Mouse (Mus musculus): Measurements from ENCODE around the gene Vrk2. TPM values are rescaled to one million over a fixed set of nuclear protein-coding genes. Genes with fewer than 3 reads are reported as not detected.

Gene Vrk2
- total RNA-seq, 2 experiments from 2014 or later, result 1.9 to 3.3 TPM

- no peak for DNase-seq (ENCODE audit: low spot score in 2 of 2)
- intact Hi-C loops (cut with DNase I), result no loop called here
Measured at GRCm38 (mm10) chr11:26586367-26587183, 7.2 kb downstream of the Vrk2 start.

- intact Hi-C loops (cut with DNase I), result no loop called here
- no peak for DNase-seq (ENCODE audit: low spot score in 2 of 2)
Measured at GRCm38 (mm10) chr11:26585409-26586366, 8.1 kb downstream of the Vrk2 start.

DNA sequence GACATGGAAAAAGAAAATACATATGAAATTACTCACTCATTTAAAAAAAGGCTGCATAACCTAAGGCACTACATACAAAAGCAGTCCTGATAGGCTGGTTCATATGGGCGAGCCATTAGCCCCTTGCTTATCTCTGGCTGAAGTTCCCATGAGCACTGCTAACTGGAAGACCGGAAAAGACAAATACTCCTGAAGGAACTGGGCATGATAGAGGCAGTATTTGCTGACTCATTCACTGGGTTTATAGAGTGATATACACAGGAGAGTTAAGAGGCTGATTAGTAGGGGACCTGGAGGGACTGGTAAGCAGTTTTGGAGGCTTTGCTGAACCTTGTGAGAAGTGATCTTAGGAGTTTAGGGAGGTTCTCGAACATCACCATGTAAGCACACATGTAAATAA is 42.2 kb downstream of the Vrk2 start:
- no peak for DNase-seq (ENCODE audit: low spot score in 2 of 2)
- intact Hi-C loops (cut with DNase I), result no loop called here

DNA sequence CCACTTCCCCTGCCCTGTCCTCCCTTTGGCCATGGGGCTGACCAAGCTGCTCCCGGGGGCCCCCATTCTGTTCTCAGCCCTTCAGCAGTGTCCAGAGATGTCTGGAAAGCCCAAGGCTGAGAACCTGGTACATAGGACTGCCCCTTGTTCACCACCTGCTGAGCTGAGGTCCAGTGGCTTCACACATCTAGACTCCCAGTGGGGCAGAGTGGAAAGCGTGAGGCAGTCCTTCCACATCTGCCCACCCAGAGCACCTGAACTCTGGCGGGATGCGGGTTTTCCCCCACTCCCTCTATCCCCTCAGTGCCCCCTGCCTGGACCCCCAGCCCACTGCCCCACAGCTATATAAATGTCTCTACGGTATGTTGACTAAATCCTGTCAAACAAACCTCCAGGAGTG is 56.0 kb downstream of the Vrk2 start:
- no peak for DNase-seq (ENCODE audit: low spot score in 2 of 2)
- intact Hi-C loops (cut with DNase I), result no loop called here

DNA sequence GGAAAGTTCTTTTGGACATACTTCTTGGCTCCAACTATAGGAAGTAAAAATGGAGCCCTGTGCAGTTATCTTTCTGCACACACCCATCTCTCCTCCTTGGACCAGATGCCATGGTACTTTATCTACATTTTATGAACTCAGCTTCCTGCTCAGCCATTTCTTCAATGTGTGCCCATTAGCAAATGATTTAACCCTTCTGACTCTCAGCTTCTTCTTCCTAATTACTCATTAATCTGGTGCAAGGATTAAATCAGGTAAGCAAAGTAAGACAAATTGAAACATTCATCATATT is 60.0 kb downstream of the Vrk2 start:
- intact Hi-C loops (cut with DNase I), result no loop called here
- no peak for DNase-seq (ENCODE audit: low spot score in 2 of 2)

GRCm38 (mm10) chr11:26532994-26533827 is 60.6 kb downstream of the Vrk2 start:
- intact Hi-C loops (cut with DNase I), result no loop called here
- no peak for DNase-seq (ENCODE audit: low spot score in 2 of 2)

GRCm38 (mm10) chr11:26526861-26527260 is 66.9 kb downstream of the Vrk2 start:
- no peak for DNase-seq (ENCODE audit: low spot score in 2 of 2)
- intact Hi-C loops (cut with DNase I), result no loop called here

GRCm38 (mm10) chr11:26518991-26519390 is 74.8 kb downstream of the Vrk2 start:
- no peak for DNase-seq (ENCODE audit: low spot score in 2 of 2)
- intact Hi-C loops (cut with DNase I), result no loop called here

- DNase-seq (ENCODE audit: low spot score in 2 of 2), result no peak
- intact Hi-C loops (cut with DNase I), result no loop called here
Measured at GRCm38 (mm10) chr11:26516086-26516485, 77.7 kb downstream of the Vrk2 start.

DNA sequence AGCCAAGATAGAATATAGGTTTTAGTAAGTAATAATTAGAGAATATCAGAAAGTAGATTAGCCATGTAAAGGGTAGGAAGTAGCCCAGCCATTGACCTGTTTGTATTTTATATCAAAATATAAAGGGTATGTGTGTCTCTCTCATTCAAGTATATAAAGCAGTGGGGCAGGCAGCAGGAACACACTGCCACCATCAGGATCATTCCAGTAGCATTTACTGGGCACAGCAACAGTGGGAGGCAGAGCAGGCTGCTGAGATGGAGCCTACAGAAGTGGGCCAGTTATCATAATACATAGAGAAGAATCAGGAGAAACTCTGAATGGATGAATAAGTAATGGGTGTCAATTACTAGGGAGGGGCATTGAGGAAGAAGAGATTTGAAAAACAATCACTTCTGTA is 80.1 kb downstream of the Vrk2 start:
- DNase-seq (ENCODE audit: low spot score in 2 of 2), result no peak
- intact Hi-C loops (cut with DNase I), result no loop called here

- no peak for DNase-seq (ENCODE audit: low spot score in 2 of 2)
- intact Hi-C loops (cut with DNase I), result no loop called here
Measured at GRCm38 (mm10) chr11:26495951-26496350, 97.8 kb downstream of the Vrk2 start.

- intact Hi-C loops (cut with DNase I), result no loop called here
- peak; percentile 43 to 76 for DNase-seq (ENCODE audit: low spot score in 2 of 2)
Measured at GRCm38 (mm10) chr11:26489761-26490466, 103.9 kb downstream of the Vrk2 start.

DNA sequence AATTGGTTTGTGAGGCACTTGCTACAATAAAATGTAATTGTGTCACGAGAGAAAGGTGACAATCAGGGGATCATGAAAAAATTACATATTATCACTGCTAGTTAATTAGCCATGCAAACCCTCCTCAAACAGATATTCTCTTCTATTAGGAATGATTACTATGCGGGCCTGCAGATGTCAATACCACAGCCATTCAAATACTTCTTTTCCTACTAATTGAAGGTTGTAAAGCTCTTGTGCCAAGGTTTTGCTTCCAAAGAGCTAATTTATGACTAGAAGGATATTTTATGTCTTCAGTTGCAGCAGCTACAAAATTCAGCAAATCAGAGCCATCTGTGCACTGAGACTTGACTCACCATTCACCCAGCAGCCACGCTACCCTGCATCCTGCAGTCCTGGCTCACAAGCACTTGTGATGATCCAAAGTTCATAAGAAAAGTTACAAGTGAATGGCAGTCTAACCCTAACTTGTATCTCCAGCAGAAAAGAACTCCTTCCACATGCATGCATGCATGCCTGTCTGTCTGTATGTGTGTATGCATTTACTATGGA is 112.0 kb downstream of the Vrk2 start:
- intact Hi-C loops (cut with DNase I), result no loop called here
- DNase-seq (ENCODE audit: low spot score in 2 of 2), result no peak

GRCm38 (mm10) chr11:26477037-26477739 is 116.6 kb downstream of the Vrk2 start:
- intact Hi-C loops (cut with DNase I), result no loop called here
- no peak for DNase-seq (ENCODE audit: low spot score in 2 of 2)

DNA sequence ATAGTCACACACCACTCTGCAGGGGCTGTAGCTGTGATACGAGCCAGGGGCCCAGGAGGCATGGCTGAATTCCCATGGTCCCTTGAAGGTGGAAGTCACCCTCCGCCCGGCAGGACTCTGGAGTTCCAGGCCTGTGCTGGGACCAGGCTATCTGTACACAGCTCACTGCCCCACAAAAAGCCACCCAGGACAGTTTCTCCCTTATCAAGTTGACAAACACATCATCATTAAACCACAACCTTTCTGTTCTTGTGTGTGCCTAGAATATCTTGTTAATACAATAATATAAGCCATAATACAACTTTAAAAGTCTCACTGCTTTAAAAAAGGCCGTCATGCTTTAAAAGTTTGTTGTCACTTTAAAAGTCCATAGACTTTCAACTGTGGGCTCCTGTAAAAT is 139.7 kb downstream of the Vrk2 start:
- DNase-seq (ENCODE audit: low spot score in 2 of 2), result no peak
- intact Hi-C loops (cut with DNase I), result no loop called here

DNA sequence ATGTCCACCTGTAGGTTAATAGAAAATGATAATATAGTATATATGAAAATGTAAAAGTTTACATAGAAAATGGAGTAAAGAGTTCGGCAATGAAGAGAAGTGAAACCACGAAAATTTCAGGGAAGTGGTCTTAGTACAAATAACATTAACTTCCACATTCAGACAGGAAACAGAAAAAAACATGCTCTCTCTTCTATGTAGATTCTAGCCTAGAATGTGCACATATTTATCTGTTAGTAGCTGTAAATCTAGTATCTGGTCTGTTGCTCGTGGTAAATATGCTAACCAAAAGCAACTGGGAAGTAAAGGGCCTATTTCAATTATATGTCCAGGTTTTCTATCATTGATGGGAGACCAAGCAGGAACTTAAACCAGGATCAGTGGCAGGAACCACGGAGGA is 141.1 kb downstream of the Vrk2 start:
- intact Hi-C loops (cut with DNase I), result no loop called here
- DNase-seq (ENCODE audit: low spot score in 2 of 2), result no peak

DNA sequence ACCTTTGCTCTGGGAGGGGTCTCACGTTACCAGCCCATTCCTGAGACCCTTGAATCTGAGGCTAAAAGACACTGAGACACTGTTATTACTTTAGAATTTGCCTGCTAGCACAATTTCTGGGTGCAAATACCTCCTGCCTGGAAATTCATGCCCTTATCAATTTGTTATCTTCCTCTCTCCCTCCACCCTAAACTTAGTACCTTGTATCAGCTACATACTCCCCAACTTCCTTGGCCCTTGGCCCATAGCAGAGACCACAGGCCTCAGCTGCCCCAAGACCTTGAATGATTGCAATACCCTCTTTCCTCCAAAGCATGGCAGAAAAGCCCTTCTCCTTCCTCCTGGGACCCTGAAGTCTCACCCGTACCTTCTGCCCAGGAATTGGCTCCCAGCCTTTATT is 142.6 kb downstream of the Vrk2 start:
- DNase-seq (ENCODE audit: low spot score in 2 of 2), result no peak
- intact Hi-C loops (cut with DNase I), result no loop called here

GRCm38 (mm10) chr11:26450636-26451035 is 143.2 kb downstream of the Vrk2 start:
- intact Hi-C loops (cut with DNase I), result no loop called here
- no peak for DNase-seq (ENCODE audit: low spot score in 2 of 2)

Data from left cerebral cortex, postnatal 14 days (tissue).